Mouse (Mus musculus): Measurements from ENCODE around the gene Cntnap2.

- TF ChIP-seq POLR2A (IDR thresholded peaks at IDR 0.05; ENCODE audit: low read depth, low read length), result no peak
- TF ChIP-seq NELFE (IDR thresholded peaks at IDR 0.05; ENCODE audit: low read depth, low read length), result no peak
- no peak for TF ChIP-seq RAD21 (IDR thresholded peaks at IDR 0.05; ENCODE audit: low read depth, low read length)
- no peak for TF ChIP-seq MYC (IDR thresholded peaks at IDR 0.05; ENCODE audit: low read depth, low read length)
- TF ChIP-seq TCF12 (IDR thresholded peaks at IDR 0.05; ENCODE audit: low read depth, low read length), result no peak
- TF ChIP-seq MAX (IDR thresholded peaks at IDR 0.05; ENCODE audit: low read length), result no peak
- no peak for TF ChIP-seq CTCF (conservative IDR thresholded peaks at IDR 0.05 in 1 of 2, IDR thresholded peaks at IDR 0.05 in 1 of 2; ENCODE audit: low read depth in 2 of 2, low read length in 2 of 2)
- TF ChIP-seq HCFC1 (IDR thresholded peaks at IDR 0.05; ENCODE audit: low read depth, low read length), result no peak
- TF ChIP-seq RCOR1 (conservative IDR thresholded peaks at IDR 0.05; ENCODE audit: low read depth, low read length), result no peak
- no peak for TF ChIP-seq CHD1 (IDR thresholded peaks at IDR 0.05; ENCODE audit: low read depth, low read length)
- no peak for TF ChIP-seq CHD2 (IDR thresholded peaks at IDR 0.05; ENCODE audit: low read length)
- TF ChIP-seq MEF2A (IDR thresholded peaks at IDR 0.05; ENCODE audit: borderline replicate concordance, low read depth, low read length), result no peak
- TF ChIP-seq PAX5 (IDR thresholded peaks at IDR 0.05; ENCODE audit: low read length), result no peak
- TF ChIP-seq SMC3 (IDR thresholded peaks at IDR 0.05; ENCODE audit: low read depth, low read length), result no peak
Measured at GRCm38 (mm10) chr6:45039454-45039853, 19.7 kb upstream of the Cntnap2 start.
